Mouse (Mus musculus) limb, embryonic 14.5 days (tissue): Measurements from ENCODE around the gene Tmem203. TPM values are rescaled to one million over a fixed set of nuclear protein-coding genes. Genes with fewer than 3 reads are reported as not detected.

Source experiments
- ATAC-seq: fragments of 200-750 bp; cut with Nextera tagmentation; 2 replicates; pipeline ENCODE4 v1.8.0; 2017; ENCODE audit warnings: low read depth, moderate number of reproducible peaks, moderate TSS enrichment; ENCODE audit not compliant: low FRiP score
- DNase-seq: peaks from one replicate; pipeline ENCODE4 v3.0.0-alpha.2; 2015; ENCODE audit warnings: low spot score
- H3K27ac ChIP-seq: fragments of 300-500 bp; sonication (generic); replicated peaks from 2 replicates; pipeline ENCODE4 v1.5.1; 2014; ENCODE audit warnings: low read depth, mild to moderate bottlenecking, low read length, moderate library complexity, mixed read lengths
- H3K27me3 ChIP-seq: fragments of 300-500 bp; sonication (generic); 2 replicates; pipeline ENCODE4 v1.6.1; 2014; ENCODE audit warnings: low read length, mixed read lengths; ENCODE audit not compliant: control insufficient read depth, insufficient read depth
- H3K36me3 ChIP-seq: fragments of 300-500 bp; sonication (generic); 2 replicates; pipeline ENCODE4 v1.6.1; 2014; ENCODE audit warnings: mild to moderate bottlenecking, low read length, moderate library complexity, mixed read lengths; ENCODE audit not compliant: control insufficient read depth, insufficient read depth
- H3K4me1 ChIP-seq: fragments of 300-500 bp; sonication (generic); 2 replicates; pipeline ENCODE4 v1.6.1; 2014; ENCODE audit warnings: antibody characterized with exemption, low read length, mixed read lengths; ENCODE audit not compliant: control insufficient read depth, insufficient read depth
- H3K4me2 ChIP-seq: fragments of 300-500 bp; sonication (generic); replicated peaks from 2 replicates; pipeline ENCODE4 v1.6.1; 2014; ENCODE audit warnings: low read depth, mild to moderate bottlenecking, low read length, moderate library complexity; ENCODE audit not compliant: severe bottlenecking
- H3K4me3 ChIP-seq: fragments of 300-500 bp; sonication (generic); replicated peaks from 2 replicates; pipeline ENCODE4 v1.5.1; 2014; ENCODE audit warnings: low read length
- H3K9ac ChIP-seq: fragments of 300-500 bp; sonication (generic); 2 replicates; pipeline ENCODE4 v1.6.1; 2014; ENCODE audit warnings: mild to moderate bottlenecking, low read depth, low read length, moderate library complexity; ENCODE audit not compliant: severe bottlenecking
- H3K9me3 ChIP-seq: fragments of 300-500 bp; sonication (generic); 2 replicates; pipeline ENCODE4 v1.6.1; 2016; ENCODE audit warnings: low read length; ENCODE audit not compliant: control insufficient read depth
- POLR2A ChIP-seq: fragments of 200-500 bp; IDR thresholded peaks from 2 replicates; pipeline ENCODE4 v1.8.0; 2012; ENCODE audit warnings: inconsistent platforms, mild to moderate bottlenecking, moderate library complexity, borderline replicate concordance; ENCODE audit not compliant: insufficient read depth, insufficient read length; ENCODE audit errors: extremely low read depth
- WGBS: fragments of 180-500 bp; shearing (Covaris S2); extraction: QIAGEN DNeasy Blood & Tissue Kit; methylation state at CpG from one replicate; pipeline ENCODE4 v1.1.7; 2014; 5-methylcytosine and 5-hydroxymethylcytosine counted together
- polyA plus RNA-seq, 2 experiments: library from polyadenylated mRNA; depleted of rRNA in 1 of 2; stranded (reverse) in 1 of 2; unstranded in 1 of 2; fragments of >200 nt; fragmentation: Nextera tagmentation in 1 of 2; extraction: Ambion mirVana in 1 of 2; gene quantifications; 2 replicates each; pipeline versions ENCODE4 v1.2.1 to v1.2.3; 2012 to 2014

Tmem203 gene
- polyA plus RNA-seq, 2 experiments: 16.3 to 29.7 TPM

GRCm38 (mm10) chr2:25285551-25285950 lies 30.3 kb downstream of the Tmem203 start:
- H3K27me3 ChIP-seq: peaks cover 29% of the 10 kb centered on the region
- no peaks in the 10 kb centered on the region for H3K4me1 ChIP-seq
- TF ChIP-seq POLR2A: no peak
- H3K27ac ChIP-seq: no peak overlapping the region
- DNase-seq (no peak), ATAC-seq (no peak)
- H3K4me3 ChIP-seq: no peak overlapping the region
- H3K9ac ChIP-seq: no peak overlapping the region
- H3K36me3 ChIP-seq: peaks cover 54% of the 10 kb centered on the region
- no peaks in the 10 kb centered on the region for H3K9me3 ChIP-seq
- 80% methylated on average over 2 of the region's 2 CpGs for WGBS
- H3K4me2 ChIP-seq: no peak overlapping the region

DNA sequence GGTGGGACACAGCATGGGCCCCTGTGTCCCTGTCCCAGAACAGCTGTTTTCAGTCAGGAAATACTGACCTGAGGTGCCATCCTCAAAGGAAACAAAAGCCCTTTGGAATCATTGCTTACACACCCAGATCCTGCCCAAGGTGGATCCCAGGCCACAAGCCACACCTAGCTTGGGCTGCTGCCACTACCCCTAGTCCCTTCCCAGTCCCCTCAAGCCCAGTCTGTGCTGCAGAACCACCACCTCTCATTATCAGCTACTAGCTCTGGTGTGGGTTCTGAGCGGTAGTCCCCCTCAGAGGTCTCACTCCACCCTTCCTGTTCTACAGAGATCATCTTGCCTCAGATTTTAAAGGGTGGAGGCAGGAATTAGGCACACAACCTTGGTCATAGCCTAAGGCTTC lies 31.1 kb downstream of the Tmem203 start:
- no peak for TF ChIP-seq POLR2A
- no peaks in the 10 kb centered on the region for H3K4me1 ChIP-seq
- no peak overlapping the region for H3K4me3 ChIP-seq
- peaks cover 37% of the 10 kb centered on the region for H3K27me3 ChIP-seq
- no peak overlapping the region for H3K27ac ChIP-seq
- WGBS: 64% methylated on average over 1 of the region's 1 CpGs
- no peak for DNase-seq
- no peaks in the 10 kb centered on the region for H3K9me3 ChIP-seq
- peaks cover 47% of the 10 kb centered on the region for H3K36me3 ChIP-seq
- H3K4me2 ChIP-seq: no peak overlapping the region
- H3K9ac ChIP-seq: no peak overlapping the region
- ATAC-seq: no peak

DNA sequence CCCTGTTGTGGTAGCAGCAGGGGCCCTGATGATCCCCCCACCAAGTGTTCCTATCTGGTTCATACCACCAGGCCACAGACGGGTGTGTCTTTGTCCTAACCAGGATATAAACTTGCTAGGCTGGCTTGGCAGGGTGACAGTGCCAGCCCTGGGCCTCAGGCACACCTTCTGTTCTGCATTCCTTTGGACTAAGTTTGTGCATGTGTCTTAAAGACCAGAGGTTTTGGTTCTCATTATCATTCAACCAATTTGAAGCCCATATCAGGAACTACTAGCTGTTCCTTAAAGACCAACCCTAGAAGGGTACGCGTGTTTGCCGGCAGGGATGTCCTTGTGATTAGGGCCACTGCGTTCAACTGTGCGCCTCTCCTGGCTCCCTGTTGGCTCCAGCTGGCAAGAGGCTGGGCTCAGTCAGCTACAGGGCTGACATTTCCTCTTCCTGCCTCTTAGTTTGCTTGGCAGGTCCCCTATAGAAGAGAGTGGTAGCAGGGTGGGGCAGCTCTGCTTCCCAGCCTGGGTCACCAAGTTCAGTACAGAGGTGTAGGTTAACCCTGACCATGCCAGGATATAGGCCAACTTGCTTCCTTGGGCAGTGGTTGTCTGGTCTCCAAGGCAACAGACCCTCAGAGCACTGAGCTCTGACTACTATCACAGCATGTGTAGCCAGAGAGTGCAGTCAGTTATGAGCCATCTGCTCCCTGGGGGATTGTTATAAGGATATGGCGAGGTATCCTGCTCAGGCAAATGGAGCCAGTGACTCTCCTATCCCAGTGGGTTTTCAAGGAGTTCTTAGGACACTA lies 31.8 kb downstream of the Tmem203 start:
- peak; percentile 36 for DNase-seq
- Histone ChIP-seq H3K4me1 (no peaks in the 10 kb centered on the region), H3K4me3 (no peak overlapping the region), H3K36me3 (peaks cover 42% of the 10 kb centered on the region), H3K4me2 (no peak overlapping the region), H3K9ac (no peak overlapping the region), H3K27me3 (peaks cover 44% of the 10 kb centered on the region), H3K9me3 (no peaks in the 10 kb centered on the region), H3K27ac (no peak overlapping the region)
- no peak for TF ChIP-seq POLR2A
- 54% methylated on average over 7 of the region's 7 CpGs for WGBS
- ATAC-seq: no peak

GRCm38 (mm10) chr2:25287927-25288649 lies 32.8 kb downstream of the Tmem203 start, which contains the start of gene Tmem210:
TSS of gene Tmem210 (plus strand) at chr2:25288145.
- no peak within 1 kb of the TSS for H3K4me3 ChIP-seq
- H3K36me3 ChIP-seq: peaks cover 31% of the 10 kb centered on the region
- no peak within 1 kb of the TSS for H3K27ac ChIP-seq
- no peak for TF ChIP-seq POLR2A
- ATAC-seq (no peak), DNase-seq (no peak)
- H3K4me2 ChIP-seq: no peak within 1 kb of the TSS
- H3K9me3 ChIP-seq: no peaks in the 10 kb centered on the region
- H3K9ac ChIP-seq: no peak within 1 kb of the TSS
- H3K4me1 ChIP-seq: peaks cover 3% of the 10 kb centered on the region; the same call in 1 of the 2 replicates
- H3K27me3 ChIP-seq: peaks cover 55% of the 10 kb centered on the region
- WGBS: 82% methylated on average over 6 of the region's 6 CpGs

GRCm38 (mm10) chr2:25288734-25289345 lies 33.6 kb downstream of the Tmem203 start:
- Histone ChIP-seq H3K4me3 (no peak overlapping the region), H3K4me2 (no peak overlapping the region), H3K4me1 (peaks cover 3% of the 10 kb centered on the region; the same call in 1 of the 2 replicates), H3K27ac (no peak overlapping the region), H3K27me3 (peaks cover 58% of the 10 kb centered on the region), H3K36me3 (peaks cover 24% of the 10 kb centered on the region), H3K9me3 (no peaks in the 10 kb centered on the region), H3K9ac (no peak overlapping the region)
- ATAC-seq (no peak), DNase-seq (no peak)
- TF ChIP-seq POLR2A: no peak
- 78% methylated on average over 7 of the region's 7 CpGs for WGBS
